Comparison of ENCODE assay signal across 15 mouse cellular contexts in the genomic region with DNA sequence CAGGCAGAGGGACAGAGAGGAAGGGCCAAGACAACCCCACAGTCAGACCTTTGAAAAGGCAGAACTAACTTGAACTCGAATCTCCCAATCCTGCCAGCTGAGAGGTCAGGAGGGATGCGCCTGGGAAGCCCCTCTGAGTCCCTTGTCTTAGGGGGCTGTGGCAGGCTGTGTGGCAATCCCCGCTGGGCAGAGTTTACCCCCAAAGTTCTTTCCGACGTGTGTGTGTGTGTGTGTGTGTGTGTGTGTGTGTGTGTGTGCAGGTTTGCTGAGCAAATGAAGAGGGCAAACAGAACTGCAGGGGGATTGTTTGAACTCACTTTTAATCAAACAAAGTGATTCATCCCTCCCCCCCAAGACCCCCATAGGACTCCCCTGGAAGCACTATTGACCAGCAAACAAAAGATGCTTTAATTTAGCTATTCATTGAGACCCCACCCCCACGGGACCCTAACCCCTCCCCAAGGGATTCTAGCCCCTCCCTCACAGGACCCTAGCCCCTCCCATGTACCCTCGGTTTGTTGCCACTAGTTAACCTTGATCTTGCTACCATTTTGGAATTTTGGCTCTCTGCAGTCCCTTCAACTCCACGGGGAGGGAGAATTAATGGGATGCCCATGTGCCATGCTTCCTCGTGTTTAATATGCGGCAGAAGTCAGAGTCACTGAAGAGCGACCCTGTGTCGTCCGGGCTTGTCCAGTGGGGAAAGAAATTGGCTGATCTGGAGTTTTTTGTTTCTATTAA.
A peak's percentile ranks its signal among the peaks of the same experiment; 100 is the strongest.
DNase-seq lines count a peak whose midpoint lies in the region; ATAC-seq and TF ChIP-seq lines count a peak whose summit lies in the region.
"Had no signal": no experiment of that assay in that cellular context is flagged by ENCODE, and none has a peak within 500 bp of the region (broad histone marks: within the 10 kb centered on the region; RNA-seq: fewer than 3 reads in every experiment).

No protein-coding gene starts in this region.

- H3K4me1 ChIP-seq in heart, embryonic 14.5 days (ENCODE audit: control insufficient read depth in 2 of 2, insufficient read depth in 2 of 2, low read length in 2 of 2), result peaks cover 38 to 40% of the 10 kb centered on the region in 2 experiments
- peaks cover 12% of the 10 kb centered on the region for H3K4me1 ChIP-seq in E14TG2a.4 (replicated peaks; ENCODE audit: low read depth, low read length)
- H3K4me1 ChIP-seq in hindbrain, embryonic 12.5 days, result peaks cover 12% of the 10 kb centered on the region; the same call in 1 of the 2 replicates
- 0 out of 2 replicates have a peak, but pooled peaks cover 2% of the 10 kb centered on the region for H3K4me1 ChIP-seq in liver, postnatal 0 days (ENCODE audit: insufficient read depth)
- H3K4me1 ChIP-seq: embryonic facial prominence, embryonic 12.5 days had no signal

- no peak for TF ChIP-seq CTCF in E14TG2a.4 (conservative IDR thresholded peaks at IDR 0.05; ENCODE audit: low read length)
- no peak for TF ChIP-seq CTCF in liver, postnatal 0 days (IDR thresholded peaks at IDR 0.05; ENCODE audit: low read depth)

- 44% methylated on average over 13 of the region's 13 CpGs for WGBS in heart, embryonic 14.5 days
- WGBS in hindbrain, embryonic 12.5 days, result 28% methylated on average over 13 of the region's 13 CpGs
- WGBS in liver, postnatal 0 days (ENCODE audit: insufficient replicate concordance), result 41% methylated on average over 13 of the region's 13 CpGs

- H3K4me3 ChIP-seq in heart, embryonic 14.5 days (ENCODE audit: control insufficient read depth in 1 of 2, insufficient read depth in 1 of 2, low read depth in 1 of 2, low read length in 2 of 2), result no peak overlapping the region
- peak overlapping the region; percentile 57 for H3K4me3 ChIP-seq in E14TG2a.4 (replicated peaks; ENCODE audit: low read length)
- no peak overlapping the region for H3K4me3 ChIP-seq in hindbrain, embryonic 12.5 days
- H3K4me3 ChIP-seq in liver, postnatal 0 days (ENCODE audit: low read depth, low read length), result no peak overlapping the region
- H3K4me3 ChIP-seq: embryonic facial prominence, embryonic 12.5 days; forebrain, embryonic 12.5 days; lung, embryonic 15.5 days had no signal

- H3K4me2 ChIP-seq in heart, embryonic 14.5 days (ENCODE audit: low read length), result peak overlapping the region; percentile 31; the same call in 1 of the 2 replicates
- H3K4me2 ChIP-seq in hindbrain, embryonic 12.5 days (replicated peaks), result peak overlapping the region; percentile 18; the same call in 1 of the 2 replicates
- no peak overlapping the region for H3K4me2 ChIP-seq in liver, postnatal 0 days (ENCODE audit: low read depth, low read length)
- H3K4me2 ChIP-seq: embryonic facial prominence, embryonic 12.5 days; forebrain, embryonic 12.5 days; lung, embryonic 15.5 days had no signal

- TF ChIP-seq EP300 in liver, postnatal 0 days (IDR thresholded peaks at IDR 0.05; ENCODE audit: low read depth), result no peak

- DNase-seq in heart, postnatal 4 days, result no peak
- no peak for DNase-seq in liver, postnatal 0 days
- DNase-seq in thymus, postnatal 14 days, result no peak
- DNase-seq: cerebellum, adult 8-10 months; gastrocnemius, postnatal 14 days; right cerebral cortex, postnatal 25 days had no signal

- peak overlapping the region; percentile 46 to 61 for H3K27ac ChIP-seq in heart, embryonic 14.5 days (replicated peaks in 1 of 2; ENCODE audit: control insufficient read depth in 1 of 2, insufficient read depth in 1 of 2, low read depth in 2 of 2, low read length in 2 of 2)
- H3K27ac ChIP-seq in hindbrain, embryonic 12.5 days, result no peak overlapping the region
- H3K27ac ChIP-seq in liver, postnatal 0 days (ENCODE audit: low read depth), result no peak overlapping the region
- H3K27ac ChIP-seq: embryonic facial prominence, embryonic 12.5 days; forebrain, embryonic 12.5 days; lung, embryonic 15.5 days had no signal

- no peaks in the 10 kb centered on the region for H3K9me3 ChIP-seq in heart, embryonic 14.5 days (ENCODE audit: control insufficient read depth, low read length)
- H3K9me3 ChIP-seq in E14TG2a.4 (ENCODE audit: low read length), result no peaks in the 10 kb centered on the region
- H3K9me3 ChIP-seq in hindbrain, embryonic 12.5 days (replicated peaks), result no peaks in the 10 kb centered on the region
- no peaks in the 10 kb centered on the region for H3K9me3 ChIP-seq in liver, postnatal 0 days (ENCODE audit: low read length)
- H3K9me3 ChIP-seq: embryonic facial prominence, embryonic 12.5 days; forebrain, embryonic 12.5 days; lung, embryonic 15.5 days had no signal

- no peak for ATAC-seq in heart, embryonic 14.5 days (ENCODE audit: insufficient number of reproducible peaks, insufficient read depth, low FRiP score, low read depth)
- ATAC-seq in hindbrain, embryonic 12.5 days (ENCODE audit: low FRiP score), result no peak; the same call in 1 of the 2 replicates
- 0 out of 2 replicates have a peak, but pooled peaks have one; percentile 23 for ATAC-seq in liver, postnatal 0 days
- no peak for ATAC-seq in activated CD4-positive, CD25-positive, alpha-beta regulatory T cell, adult 4 months
- ATAC-seq in megakaryocyte, adult 5-6 weeks (ENCODE audit: poor library complexity, severe bottlenecking), result no peak
- ATAC-seq: CD4-positive, CD25-positive, alpha-beta regulatory T cell, adult 4 months had no signal

- no peak overlapping the region for H3K9ac ChIP-seq in heart, embryonic 14.5 days (ENCODE audit: low read length)
- no peak overlapping the region for H3K9ac ChIP-seq in hindbrain, embryonic 12.5 days
- H3K9ac ChIP-seq in liver, postnatal 0 days (replicated peaks), result no peak overlapping the region
- H3K9ac ChIP-seq: embryonic facial prominence, embryonic 12.5 days; forebrain, embryonic 12.5 days; lung, embryonic 15.5 days had no signal

- H3K36me3 ChIP-seq in heart, embryonic 14.5 days (ENCODE audit: control insufficient read depth, insufficient read depth, low read length), result no peaks in the 10 kb centered on the region
- no peaks in the 10 kb centered on the region for H3K36me3 ChIP-seq in E14TG2a.4 (ENCODE audit: insufficient read depth, low read length)
- no peaks in the 10 kb centered on the region for H3K36me3 ChIP-seq in hindbrain, embryonic 12.5 days
- no peaks in the 10 kb centered on the region for H3K36me3 ChIP-seq in liver, postnatal 0 days (replicated peaks; ENCODE audit: insufficient read depth, low read length)
- H3K36me3 ChIP-seq: embryonic facial prominence, embryonic 12.5 days; forebrain, embryonic 12.5 days; lung, embryonic 15.5 days had no signal

- no peaks in the 10 kb centered on the region for H3K27me3 ChIP-seq in heart, embryonic 14.5 days (ENCODE audit: control insufficient read depth, insufficient read depth, low read length)
- peaks cover 46% of the 10 kb centered on the region for H3K27me3 ChIP-seq in E14TG2a.4 (ENCODE audit: insufficient read depth, low read length)
- H3K27me3 ChIP-seq in hindbrain, embryonic 12.5 days, result peaks cover 9% of the 10 kb centered on the region
- H3K27me3 ChIP-seq in liver, postnatal 0 days (ENCODE audit: insufficient read depth, low read length), result no peaks in the 10 kb centered on the region
- H3K27me3 ChIP-seq: embryonic facial prominence, embryonic 12.5 days; lung, embryonic 15.5 days had no signal

Comparison
In these comparisons a context has a peak if more than half of its experiments do, and no peak if none do; other contexts are left out.
1. H3K27ac ChIP-seq: peak in heart, embryonic 14.5 days (2 of 2); none in hindbrain, embryonic 12.5 days (single experiment) and liver, postnatal 0 days (single experiment).